Mouse (Mus musculus) small intestine, adult 2 months (tissue): ENCODE data around the gene Gm853. TPM values are rescaled to one million over a fixed set of nuclear protein-coding genes. Genes with fewer than 3 reads are reported as not detected.

Experiments used
- H3K27ac ChIP-seq: fragments of 200-500 bp; 2 replicates; pipeline ENCODE4 v1.5.1; 2012; ENCODE audit warnings: low read depth, low read length, control low read depth, inconsistent platforms; ENCODE audit not compliant: insufficient read depth
- H3K27me3 ChIP-seq: fragments of 200-500 bp; 2 replicates; pipeline ENCODE4 v1.6.1; 2012; ENCODE audit warnings: mild to moderate bottlenecking, moderate library complexity, low read length, inconsistent platforms; ENCODE audit not compliant: control insufficient read depth, insufficient read depth
- H3K36me3 ChIP-seq: fragments of 200-500 bp; 2 replicates; pipeline ENCODE4 v1.6.1; 2012; ENCODE audit warnings: mild to moderate bottlenecking, low read length, control low read depth, inconsistent platforms; ENCODE audit not compliant: control insufficient read depth, insufficient read depth
- H3K4me1 ChIP-seq: fragments of 200-500 bp; 2 replicates; pipeline ENCODE4 v1.6.1; 2012; ENCODE audit warnings: low read length, inconsistent platforms, mixed read lengths; ENCODE audit not compliant: control insufficient read depth, insufficient read depth, insufficient read length
- H3K4me3 ChIP-seq: fragments of 200-500 bp; 2 replicates; pipeline ENCODE4 v1.5.1; 2012; ENCODE audit warnings: low read depth, mild to moderate bottlenecking, control low read depth, inconsistent platforms, low read length, moderate library complexity
- CTCF ChIP-seq: fragments of 200-500 bp; IDR thresholded peaks from 2 replicates; pipeline ENCODE4 v1.5.1; 2012; ENCODE audit warnings: low read depth, mild to moderate bottlenecking, control low read depth, inconsistent platforms, low read length, moderate library complexity, mixed read lengths; ENCODE audit not compliant: insufficient replicate concordance, insufficient read length; ENCODE audit errors: extremely low read depth
- POLR2A ChIP-seq: fragments of 200-500 bp; IDR thresholded peaks from 2 replicates; pipeline ENCODE4 v1.6.1; 2012; ENCODE audit warnings: low read depth, mild to moderate bottlenecking, control low read depth, inconsistent platforms, low read length, moderate library complexity
- WGBS: fragments of 180-500 bp; shearing (Covaris S2); methylation state at CpG from one replicate; pipeline ENCODE4 v1.1.7; 2018; 5-methylcytosine and 5-hydroxymethylcytosine counted together
- polyA plus RNA-seq: library from polyadenylated mRNA; depleted of rRNA; stranded (reverse); fragments of >200 nt; gene quantifications from 2 replicates; pipeline ENCODE4 v1.2.3, GENCODE M21; 2012

Gene Gm853
- polyA plus RNA-seq, 1 experiment = not detected

DNA sequence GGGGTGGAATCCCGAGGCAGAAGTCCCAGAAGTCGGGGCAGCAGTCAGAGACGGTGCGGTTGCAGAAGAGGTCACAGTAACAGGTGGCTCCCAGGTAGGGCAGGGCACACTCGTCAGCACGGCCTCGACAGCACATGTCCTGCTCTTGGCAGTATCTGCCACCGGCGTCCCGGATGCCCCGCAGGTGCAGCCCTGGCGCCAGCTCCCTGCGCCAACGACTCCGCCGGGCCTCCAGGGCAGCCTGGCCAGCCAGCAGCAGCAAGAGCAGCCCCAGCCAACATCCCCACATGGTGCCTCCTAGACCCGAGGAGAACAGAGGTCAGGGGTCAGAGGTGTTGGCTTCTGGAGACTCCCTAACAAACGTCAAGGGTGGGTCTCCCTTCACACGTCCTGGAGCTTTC, 48.3 kb downstream of the Gm853 start:
- peaks cover 2% of the 10 kb centered on the region; the same call in 1 of the 2 replicates for H3K36me3 ChIP-seq
- H3K4me3 ChIP-seq = peak overlapping the region; percentile 60
- H3K27ac ChIP-seq = peak overlapping the region; percentile 84
- WGBS = 17% methylated on average over 19 of the region's 19 CpGs
- H3K27me3 ChIP-seq = no peaks in the 10 kb centered on the region
- H3K4me1 ChIP-seq = peaks cover 48% of the 10 kb centered on the region
- no peak for TF ChIP-seq POLR2A
- TF ChIP-seq CTCF = no peak

DNA sequence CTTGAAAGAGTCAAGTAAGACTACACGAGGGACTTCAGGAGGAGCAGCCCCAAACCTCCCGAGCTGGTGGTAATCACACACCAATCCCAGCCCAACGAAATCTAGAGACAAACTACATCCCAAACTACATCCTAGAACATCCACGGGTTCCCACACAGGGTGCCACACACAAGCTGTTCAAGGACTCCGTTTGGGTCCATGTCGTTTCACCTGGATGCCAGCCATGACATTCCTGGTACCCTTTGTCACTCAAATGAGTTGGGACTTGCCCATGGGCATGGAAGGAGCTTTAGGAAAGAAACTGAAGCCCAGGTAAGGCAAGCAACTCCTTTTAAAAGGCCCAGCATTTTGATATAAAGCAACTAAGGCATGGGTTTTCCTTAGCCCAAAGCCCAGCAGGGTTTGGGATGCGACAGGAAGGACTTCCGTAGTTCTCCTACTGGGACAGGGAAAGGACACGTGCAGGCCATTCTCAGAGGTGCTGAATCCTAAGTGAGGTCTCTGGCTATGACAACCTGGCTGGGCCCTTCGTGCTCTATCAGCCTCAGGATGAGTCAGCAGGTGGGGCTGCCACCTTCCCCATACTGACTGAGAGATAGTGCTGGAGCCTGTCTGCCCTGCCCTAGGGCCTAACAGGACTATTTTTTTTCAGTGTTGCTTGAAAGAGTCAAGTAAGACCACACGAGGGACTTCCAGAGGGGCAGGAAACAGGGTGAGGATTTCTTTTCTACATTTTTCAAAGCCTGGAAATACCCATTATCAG, 49.0 kb downstream of the Gm853 start:
- Histone ChIP-seq H3K27ac (peak overlapping the region; percentile 84), H3K36me3 (peaks cover 2% of the 10 kb centered on the region; the same call in 1 of the 2 replicates), H3K27me3 (no peaks in the 10 kb centered on the region), H3K4me3 (peak overlapping the region; percentile 60), H3K4me1 (peaks cover 55% of the 10 kb centered on the region)
- 45% methylated on average over 11 of the region's 11 CpGs for WGBS
- no peak for TF ChIP-seq CTCF

DNA sequence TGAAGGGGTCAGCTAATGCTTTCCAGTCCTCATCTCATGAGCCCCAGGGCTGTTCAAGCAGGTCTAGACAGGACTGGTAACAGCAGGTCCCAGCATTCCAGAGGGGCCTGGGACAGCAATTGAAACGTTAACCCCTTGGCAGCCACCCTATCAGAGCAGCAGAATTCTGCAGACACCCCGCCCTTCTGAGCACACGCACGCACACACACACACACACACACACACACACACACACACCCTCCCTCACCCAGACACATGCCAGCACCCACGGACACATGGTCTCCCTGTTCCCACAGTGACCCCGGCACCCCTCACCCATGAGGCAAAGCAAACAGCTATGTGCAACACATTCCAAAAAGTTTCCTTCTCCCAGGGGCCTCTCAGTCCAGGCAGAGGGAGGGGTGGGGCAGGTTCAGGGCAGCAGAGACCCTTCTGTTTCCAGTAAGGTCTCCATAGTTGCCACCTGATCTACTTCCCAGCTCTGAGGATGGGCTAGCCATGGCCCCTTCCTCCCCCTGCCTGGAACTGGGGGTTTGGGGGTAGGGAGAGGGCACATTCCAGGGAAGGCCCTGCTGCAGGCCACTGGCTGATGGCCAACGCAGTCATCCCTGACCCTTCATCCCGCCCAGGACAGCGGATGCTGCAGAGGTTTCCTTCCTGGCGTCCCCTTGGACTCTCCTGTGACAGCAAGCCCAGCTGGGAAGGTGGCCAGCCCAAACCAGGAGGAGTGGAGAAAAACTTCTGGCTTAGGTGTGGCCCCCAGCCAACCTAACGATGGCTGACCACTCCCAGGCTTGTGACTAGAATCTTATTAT, 50.0 kb downstream of the Gm853 start:
- peak overlapping the region; percentile 33 for H3K4me3 ChIP-seq
- H3K4me1 ChIP-seq = peaks cover 64% of the 10 kb centered on the region
- TF ChIP-seq CTCF (no peak), POLR2A (no peak)
- no peaks in the 10 kb centered on the region for H3K27me3 ChIP-seq
- H3K27ac ChIP-seq = peak overlapping the region; percentile 58
- peaks cover 2% of the 10 kb centered on the region; the same call in 1 of the 2 replicates for H3K36me3 ChIP-seq
- WGBS = 52% methylated on average over 11 of the region's 11 CpGs

DNA sequence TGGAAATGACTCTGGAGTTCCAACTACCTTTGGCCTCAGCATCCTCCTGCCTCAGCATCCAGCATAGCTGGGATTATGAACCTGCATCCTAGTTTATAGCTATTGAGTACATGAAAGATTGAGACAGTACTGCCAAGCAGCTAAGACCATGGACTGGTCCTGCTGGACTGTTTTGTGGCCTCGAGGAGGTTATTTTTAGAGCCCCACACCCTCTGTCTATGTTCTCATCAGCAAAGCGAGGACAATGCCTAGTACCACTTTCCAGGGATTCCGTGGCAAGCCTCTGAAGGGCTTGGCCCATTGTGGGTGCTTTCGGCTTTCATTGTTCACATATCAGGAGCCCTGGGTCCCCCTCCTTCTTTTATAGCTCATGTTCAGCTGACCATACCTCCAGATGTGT, 51.8 kb downstream of the Gm853 start:
- Histone ChIP-seq H3K36me3 (peaks cover 10% of the 10 kb centered on the region), H3K4me1 (peaks cover 49% of the 10 kb centered on the region), H3K27me3 (no peaks in the 10 kb centered on the region), H3K27ac (no peak overlapping the region), H3K4me3 (no peak overlapping the region)
- WGBS = 82% methylated on average over 4 of the region's 4 CpGs
- TF ChIP-seq CTCF (no peak), POLR2A (no peak)

DNA sequence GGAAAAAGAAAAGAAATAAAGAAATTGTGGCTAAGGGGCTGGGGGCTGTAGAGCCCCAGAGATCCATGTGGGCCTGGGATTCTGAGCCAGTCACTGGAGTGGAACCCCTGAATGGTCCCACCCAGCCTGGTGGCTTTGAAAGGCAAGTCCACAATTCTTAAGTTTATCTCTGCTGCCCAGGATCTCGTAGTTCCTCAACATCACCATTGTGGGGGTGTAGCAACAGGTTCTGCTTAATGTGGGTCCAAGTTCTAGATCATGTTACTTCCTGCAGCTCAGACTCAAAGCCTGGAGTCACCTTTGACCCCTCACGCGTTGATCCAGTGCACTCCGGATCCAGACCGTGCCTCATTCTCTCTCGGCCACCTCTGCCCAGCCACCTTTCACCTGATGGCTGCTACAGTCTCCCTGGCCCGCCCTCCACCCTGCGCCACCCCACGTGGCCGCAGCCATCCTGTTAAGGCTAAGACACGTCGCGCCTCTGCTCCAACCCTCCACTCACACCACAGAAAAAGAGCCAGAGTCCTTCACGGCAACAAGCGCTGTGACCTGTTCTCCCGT, 52.7 kb downstream of the Gm853 start:
- TF ChIP-seq CTCF = no peak
- TF ChIP-seq POLR2A = no peak
- no peaks in the 10 kb centered on the region for H3K27me3 ChIP-seq
- peak overlapping the region; percentile 28; the same call in 1 of the 2 replicates for H3K27ac ChIP-seq
- peaks cover 46% of the 10 kb centered on the region for H3K4me1 ChIP-seq
- 68% methylated on average over 16 of the region's 16 CpGs for WGBS
- peaks cover 14% of the 10 kb centered on the region for H3K36me3 ChIP-seq
- H3K4me3 ChIP-seq = no peak overlapping the region

DNA sequence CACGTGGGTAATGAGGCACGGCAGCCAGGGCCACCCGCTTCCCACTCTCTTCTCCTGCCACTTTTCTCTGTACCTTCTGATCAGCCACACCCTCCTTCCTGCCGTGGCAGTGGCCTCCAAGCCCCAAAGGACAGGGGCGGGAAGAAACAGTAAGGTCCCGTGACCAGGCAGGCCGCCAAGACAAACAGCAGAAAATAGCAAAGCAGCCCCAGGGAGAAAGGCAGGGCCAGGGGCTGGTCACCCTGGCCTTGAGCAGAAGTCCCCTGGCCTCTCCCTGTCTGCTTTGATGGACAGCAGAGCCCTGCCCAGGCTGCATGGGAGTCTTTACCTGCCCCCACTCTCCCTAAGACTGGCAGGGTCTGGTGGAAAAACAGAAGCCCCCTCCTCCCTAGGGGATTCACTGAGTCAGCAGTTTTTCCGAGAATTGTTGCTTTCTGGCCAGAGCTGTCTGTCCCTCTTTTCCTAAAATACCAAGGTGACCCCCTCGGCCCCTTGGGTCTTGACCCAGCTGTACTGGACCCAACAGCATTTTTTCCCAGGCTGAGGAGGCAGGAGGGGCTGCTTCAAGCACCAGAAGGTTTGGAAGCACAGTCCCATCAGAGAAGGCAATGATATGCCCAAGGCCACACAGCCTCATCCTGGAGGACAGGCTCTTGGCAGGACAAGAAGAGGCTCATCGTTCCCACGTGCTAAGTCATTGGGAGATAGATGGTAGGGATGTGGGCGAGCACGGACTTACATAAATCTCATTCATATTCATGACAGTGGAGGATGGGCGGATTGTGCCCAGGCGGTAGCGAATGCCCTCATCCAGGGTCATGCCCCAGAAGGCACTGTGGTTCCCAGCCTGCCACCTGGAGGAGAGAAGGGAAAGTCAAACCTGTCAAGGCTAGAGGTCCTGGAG, 53.7 kb downstream of the Gm853 start:
- Histone ChIP-seq H3K27ac (peak overlapping the region; percentile 28), H3K27me3 (no peaks in the 10 kb centered on the region), H3K36me3 (peaks cover 14% of the 10 kb centered on the region), H3K4me1 (peaks cover 39% of the 10 kb centered on the region), H3K4me3 (peak overlapping the region; percentile 15; the same call in 1 of the 2 replicates)
- WGBS = 21% methylated on average over 16 of the region's 16 CpGs
- peak; percentile 40; the same call in 1 of the 2 replicates for TF ChIP-seq CTCF
- no peak for TF ChIP-seq POLR2A
